Mouse (Mus musculus) neutrophil, adult 5-6 weeks (primary cell): Measurements from ENCODE around the gene Sf3a2. TPM values are rescaled to one million over a fixed set of nuclear protein-coding genes. Genes with fewer than 3 reads are reported as not detected.
A peak's percentile ranks its signal among the peaks of the same experiment; 100 is the strongest.

Experiments
- ATAC-seq: fragments of 151-379, 151-347 bp; 2 replicates; pipeline ENCODE4 v1.8.0; 2017; ENCODE audit warnings: mild to moderate bottlenecking, moderate TSS enrichment; ENCODE audit not compliant: insufficient number of reproducible peaks, poor library complexity, low FRiP score, severe bottlenecking; ENCODE audit errors: extremely low read depth
- total RNA-seq: library from RNA; stranded (forward); fragments of 200-1000 nt; gene quantifications from 2 replicates; pipeline ENCODE4 v1.2.3, GENCODE M21; 2017

The Sf3a2 gene
- total RNA-seq, 1 experiment from 2014 or later: 15.5 TPM

- no peak for ATAC-seq
These were observed 24.2 kb upstream of the Sf3a2 start for GRCm38 (mm10) chr10:80773816-80774215.

DNA sequence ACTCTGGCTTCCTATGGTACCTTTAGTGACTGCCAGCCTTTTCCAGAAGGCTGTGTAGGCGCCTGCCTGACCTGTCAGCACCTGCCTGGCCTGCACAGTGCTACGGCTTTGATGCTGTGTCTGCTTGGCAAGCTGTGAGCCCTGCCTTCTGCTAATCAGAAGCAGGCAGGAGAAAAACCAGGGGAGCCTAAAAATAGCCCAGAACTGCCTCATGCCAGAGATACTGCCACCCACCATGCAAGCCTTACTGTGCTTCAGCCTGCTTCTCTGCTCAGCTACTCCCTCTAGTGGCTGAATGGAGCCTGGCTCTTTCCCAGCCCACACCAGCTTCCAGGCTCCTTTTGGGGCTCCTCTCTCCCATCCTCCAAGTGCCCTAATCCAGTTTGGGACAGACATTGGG is 23.4 kb upstream of the Sf3a2 start:
- ATAC-seq: peak; percentile 69

- ATAC-seq: no peak
These were observed 23.0 kb upstream of the Sf3a2 start for GRCm38 (mm10) chr10:80774981-80775380.

GRCm38 (mm10) chr10:80775731-80776130 is 22.3 kb upstream of the Sf3a2 start:
- no peak for ATAC-seq

GRCm38 (mm10) chr10:80776358-80776869 is 21.6 kb upstream of the Sf3a2 start:
- no peak for ATAC-seq

DNA sequence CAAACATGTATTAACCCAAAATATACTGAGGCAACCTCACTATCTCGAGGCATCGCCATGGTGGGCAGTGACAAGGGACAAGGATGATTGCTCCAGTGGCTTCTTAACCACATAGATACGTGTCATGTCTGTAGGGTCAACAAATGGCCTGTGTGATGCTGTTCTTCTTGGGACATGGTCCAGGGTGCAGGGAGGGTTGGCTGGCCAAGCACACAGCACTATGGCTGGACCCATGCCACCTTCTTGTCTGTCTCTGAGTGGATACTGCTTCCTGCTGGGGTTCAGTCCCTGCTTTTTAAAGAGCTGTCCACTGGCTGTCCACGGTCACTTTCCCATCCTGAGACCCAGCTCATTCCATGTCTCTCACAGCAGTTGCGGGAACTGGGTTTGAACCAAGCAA is 20.9 kb upstream of the Sf3a2 start:
- ATAC-seq: no peak

- ATAC-seq: no peak
These were observed 18.4 kb upstream of the Sf3a2 start for GRCm38 (mm10) chr10:80779565-80779964.

DNA sequence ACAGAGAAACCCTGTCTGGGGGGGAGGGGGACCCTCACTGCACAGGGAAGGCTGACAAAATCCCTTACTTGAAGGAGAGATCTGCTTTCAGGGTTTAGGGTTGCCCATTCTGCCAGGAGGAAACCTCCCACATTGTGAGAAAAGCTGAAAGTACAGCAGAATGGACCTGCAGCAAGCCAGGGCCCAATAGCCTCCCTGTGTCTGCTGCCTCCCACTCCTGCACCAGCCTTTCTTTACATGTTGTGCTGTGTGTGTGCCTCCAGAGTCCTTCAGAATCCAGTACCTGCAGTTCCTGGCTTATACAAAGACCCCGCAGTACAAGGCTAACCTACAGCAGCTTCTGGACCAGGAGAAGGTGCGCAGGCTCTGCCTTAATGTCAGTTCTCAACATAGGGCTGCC is 13.7 kb upstream of the Sf3a2 start:
- no peak for ATAC-seq

DNA sequence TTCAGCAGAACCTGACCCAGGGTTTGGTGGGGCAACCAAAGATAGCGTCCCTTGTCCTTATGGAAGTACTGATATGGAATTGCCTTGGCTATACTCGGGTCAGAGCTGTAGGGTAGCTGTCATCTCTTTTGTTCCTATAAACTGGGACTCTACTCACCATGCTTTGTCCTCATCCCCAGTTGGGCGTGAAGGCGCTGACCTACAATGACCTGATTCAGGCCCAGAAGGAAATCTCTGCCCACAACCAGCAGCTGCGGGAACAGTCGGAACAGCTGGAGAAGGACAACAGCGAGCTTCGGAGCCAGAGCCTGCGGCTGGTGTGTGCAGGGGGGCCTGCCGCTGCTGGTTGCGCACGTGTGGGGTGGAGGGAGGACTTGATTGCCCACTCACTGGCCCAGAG is 13.1 kb upstream of the Sf3a2 start:
- ATAC-seq: no peak

DNA sequence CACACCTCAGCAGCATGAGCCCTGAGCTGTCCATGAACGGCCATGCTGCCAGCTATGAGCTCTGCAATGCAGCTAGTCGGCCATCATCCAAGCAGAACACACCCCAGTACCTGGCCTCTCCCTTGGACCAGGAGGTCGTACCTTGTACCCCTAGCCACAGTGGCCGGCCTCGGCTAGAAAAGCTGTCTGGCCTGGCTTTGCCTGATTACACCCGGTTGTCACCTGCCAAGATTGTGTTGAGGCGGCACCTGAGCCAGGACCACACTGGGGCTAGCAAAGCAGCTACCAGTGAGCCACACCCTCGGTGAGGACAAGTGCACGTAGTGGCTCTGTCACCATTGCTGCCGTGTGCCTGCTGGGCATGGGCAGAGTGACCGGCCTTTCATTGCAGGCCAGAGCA is 12.0 kb upstream of the Sf3a2 start:
- ATAC-seq: no peak

DNA sequence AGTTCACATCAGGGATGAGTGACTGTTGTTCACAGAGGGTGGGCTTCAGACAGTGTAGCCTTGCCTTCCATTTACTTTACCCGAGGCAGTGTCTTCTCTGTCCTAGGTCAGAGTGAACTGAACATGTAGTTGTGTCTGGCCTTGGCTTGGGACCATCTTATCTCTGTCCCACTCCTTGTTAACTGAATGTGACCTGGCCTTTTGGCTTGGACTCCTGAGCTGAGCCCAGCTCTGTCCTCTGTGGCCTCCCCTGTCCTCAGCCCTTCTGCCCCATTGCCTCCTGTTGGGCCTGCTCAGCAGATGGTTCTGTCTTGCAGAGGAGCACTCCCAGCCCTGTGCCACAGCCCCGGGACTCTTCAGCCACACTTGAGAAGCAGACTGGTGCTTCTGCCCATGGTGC is 10.5 kb upstream of the Sf3a2 start:
- no peak for ATAC-seq

DNA sequence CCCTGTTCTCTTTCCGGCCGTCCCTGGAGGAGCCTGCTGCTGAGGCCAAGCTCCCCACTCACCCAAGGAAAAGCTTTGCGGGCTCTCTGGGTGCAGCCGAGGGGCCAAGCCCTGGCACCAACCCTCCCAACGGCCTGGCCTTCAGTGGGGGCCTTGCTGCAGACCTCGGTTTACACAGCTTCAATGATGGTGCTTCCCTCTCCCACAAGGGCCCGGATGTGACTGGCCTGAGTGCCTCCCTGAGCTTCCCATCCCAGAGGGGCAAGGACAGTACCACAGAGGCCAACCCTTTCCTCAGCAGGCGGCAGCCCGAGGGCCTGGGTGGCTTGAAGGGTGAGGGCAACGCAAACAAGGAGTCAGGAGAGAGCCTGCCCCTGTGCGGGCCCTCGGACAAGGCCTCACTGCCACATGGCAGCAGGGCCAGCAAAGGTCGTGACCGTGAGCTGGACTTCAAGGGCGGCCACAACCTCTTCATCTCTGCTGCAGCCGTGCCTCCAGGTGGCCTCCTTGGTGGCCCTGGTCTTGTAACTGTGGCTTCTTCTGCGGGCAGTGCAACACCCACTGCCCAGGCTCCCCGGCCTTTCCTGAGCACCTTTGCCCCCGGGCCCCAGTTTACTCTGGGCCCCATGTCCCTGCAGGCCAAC is 7.1 kb upstream of the Sf3a2 start:
- no peak for ATAC-seq

DNA sequence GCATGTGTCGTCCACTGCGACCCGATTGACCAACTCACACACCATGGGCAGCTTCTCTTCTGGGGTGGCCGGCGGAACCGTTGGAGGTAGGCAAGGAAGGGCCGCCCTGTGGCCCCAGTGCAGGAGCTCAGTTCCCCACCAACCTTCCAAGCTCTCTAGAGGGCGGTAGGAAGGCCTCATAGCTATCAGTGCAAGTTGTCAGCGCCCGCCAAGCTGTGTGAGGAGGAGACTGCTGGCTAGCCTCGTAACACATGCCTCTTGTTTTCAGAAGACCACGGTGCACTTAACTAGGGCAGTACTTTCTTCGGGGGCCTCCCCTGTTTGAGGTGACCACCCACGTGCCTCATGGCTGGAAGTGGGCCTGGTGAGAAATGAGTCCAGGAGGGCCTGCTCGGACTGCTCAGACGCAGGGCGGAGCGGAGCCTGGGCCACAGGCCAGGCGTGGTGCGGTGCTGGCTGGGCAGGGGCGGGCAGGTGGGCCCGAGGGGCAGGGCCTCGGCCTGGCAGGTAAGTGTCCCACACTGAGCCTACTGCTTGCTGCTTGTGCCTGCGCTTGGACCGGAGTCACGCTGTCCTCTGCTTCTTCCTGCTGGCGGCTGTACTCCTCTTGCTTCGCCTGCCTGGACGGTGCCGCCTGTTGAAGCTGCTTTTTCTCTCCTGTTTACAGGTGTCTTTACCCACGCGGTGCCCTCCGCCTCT is 6.4 kb upstream of the Sf3a2 start:
- no peak for ATAC-seq

DNA sequence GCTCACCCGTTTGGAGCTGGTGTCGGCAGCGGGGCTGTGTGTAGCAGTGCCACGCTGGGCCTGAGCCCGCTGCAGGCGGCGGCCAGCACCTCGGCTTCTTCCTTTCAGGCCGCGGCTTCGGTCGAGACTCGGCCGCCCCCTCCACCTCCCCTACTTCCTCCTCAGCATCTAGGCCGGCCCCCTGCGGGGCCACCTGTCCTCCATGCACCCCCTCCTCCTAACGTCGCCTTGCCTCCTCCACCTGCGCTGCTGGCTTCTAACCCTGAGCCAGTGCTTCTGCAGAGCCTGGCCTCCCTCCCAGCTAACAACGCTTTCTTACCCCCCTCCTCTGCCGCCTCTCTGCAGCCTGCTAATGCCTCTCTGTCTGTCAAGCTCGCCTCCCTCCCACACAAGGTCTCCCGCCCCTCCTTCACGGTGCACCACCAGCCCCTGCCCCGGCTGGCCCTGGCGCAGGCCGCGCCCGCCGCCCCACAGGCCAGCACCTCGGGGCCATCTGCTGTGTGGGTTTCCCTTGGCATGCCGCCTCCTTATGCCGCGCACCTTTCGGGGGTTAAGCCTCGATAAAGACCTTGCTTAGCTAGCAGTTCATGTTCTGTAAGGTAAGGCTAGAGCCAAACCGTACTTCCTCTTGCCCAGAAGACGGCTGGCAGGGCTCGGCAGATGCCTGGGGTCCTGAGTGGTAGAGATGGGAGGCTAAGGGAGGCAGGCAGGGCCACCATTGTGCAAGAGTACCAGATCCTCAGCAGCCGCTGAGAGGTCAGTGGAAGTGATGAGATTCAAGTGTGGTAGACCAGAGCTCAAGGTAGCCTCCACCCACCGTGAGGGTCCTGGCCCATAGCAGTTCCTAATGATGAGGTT is 5.6 kb upstream of the Sf3a2 start:
- no peak for ATAC-seq

DNA sequence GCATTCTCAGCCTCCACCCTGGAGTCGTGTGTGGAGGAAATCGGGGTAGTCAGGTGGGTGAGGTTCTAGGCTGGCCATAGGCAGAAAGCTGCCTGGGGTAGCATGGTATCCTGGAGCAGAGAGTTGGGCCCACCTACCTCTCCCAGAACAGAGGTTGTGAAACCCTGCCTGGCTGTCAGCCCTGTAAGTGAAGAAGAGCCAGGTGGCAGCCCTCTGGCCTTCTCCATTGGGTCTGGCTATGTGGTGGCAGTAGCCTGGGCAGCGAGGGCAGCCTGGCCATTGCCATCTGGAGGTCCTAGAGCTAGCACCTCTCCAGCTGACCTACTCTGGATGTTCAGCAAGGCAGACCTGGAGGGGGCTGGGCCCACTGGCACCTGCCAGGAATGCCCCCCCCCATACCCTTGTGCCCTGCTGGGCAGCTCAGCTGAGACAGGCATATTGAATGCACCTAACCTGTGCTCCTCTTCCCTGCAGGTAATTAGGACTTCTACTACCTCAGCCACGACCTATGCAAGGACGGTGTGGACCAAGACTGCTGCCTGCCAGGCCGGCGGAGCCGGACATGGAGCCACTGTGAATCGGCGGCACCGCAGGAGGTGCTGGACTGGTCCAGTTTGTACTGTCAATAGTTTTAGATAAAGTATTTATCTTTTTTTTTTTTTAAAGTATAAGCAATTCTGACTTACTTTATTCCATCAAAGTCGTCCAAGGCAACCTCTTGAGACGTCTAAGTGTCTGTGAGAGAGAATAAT is 4.8 kb upstream of the Sf3a2 start:
- ATAC-seq: no peak

GRCm38 (mm10) chr10:80793803-80794202 is 4.2 kb upstream of the Sf3a2 start:
- no peak for ATAC-seq

- ATAC-seq: no peak
These were observed 3.2 kb upstream of the Sf3a2 start for GRCm38 (mm10) chr10:80794750-80795149.

DNA sequence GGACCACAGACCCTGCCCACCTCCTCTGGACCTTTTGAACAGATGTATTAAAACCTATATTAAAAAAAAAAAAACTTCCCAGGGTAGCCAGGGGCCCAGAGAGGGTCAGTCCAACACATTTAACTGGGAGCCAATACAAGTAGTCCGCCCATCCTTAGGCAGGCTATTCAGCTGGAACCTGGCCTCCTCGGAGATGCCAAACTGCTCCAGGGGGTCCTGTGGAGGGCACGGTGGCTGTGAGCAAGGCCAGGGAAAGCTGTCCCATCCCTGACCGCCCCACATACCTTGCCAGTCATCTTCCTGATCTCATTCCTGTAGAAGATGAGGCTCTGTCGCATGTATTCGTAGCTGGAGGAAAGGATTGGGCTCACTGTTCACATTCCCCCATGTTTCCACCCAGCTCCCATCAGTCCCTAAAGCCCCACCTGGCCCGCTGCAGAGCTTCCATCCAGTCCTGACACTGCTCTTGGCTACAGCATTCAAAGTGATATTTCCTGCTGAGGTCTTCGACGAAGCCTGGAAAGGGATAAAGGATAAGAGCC is 1.6 kb upstream of the Sf3a2 start:
- ATAC-seq: no peak
